Mouse (Mus musculus) frontal cortex, adult 2 months (tissue): ENCODE measurements around the gene Gm3336. TPM values are rescaled to one million over a fixed set of nuclear protein-coding genes. Genes with fewer than 3 reads are reported as not detected.

Experiments used
- DNase-seq, 2 experiments: peaks; one replicate each; pipeline ENCODE4 v3.0.0; 2022; ENCODE audit warnings: low spot score in 1 of 2; ENCODE audit errors: extremely low spot score in 1 of 2
- polyA plus RNA-seq: library from polyadenylated mRNA; depleted of rRNA; stranded (reverse); fragments of >200 nt; gene quantifications from 2 replicates; pipeline ENCODE4 v1.2.3, GENCODE M21; 2012

Gene Gm3336
- polyA plus RNA-seq, 1 experiment, result 0.12 TPM

- DNase-seq, result no peak
These were observed 27.4 kb downstream of the Gm3336 start for GRCm38 (mm10) chr8:70745691-70746220.

GRCm38 (mm10) chr8:70746676-70747075, 28.3 kb downstream of the Gm3336 start:
- DNase-seq, result no peak

- DNase-seq, result no peak
These were observed 29.0 kb downstream of the Gm3336 start for GRCm38 (mm10) chr8:70747211-70747890.

GRCm38 (mm10) chr8:70748246-70749096, 30.1 kb downstream of the Gm3336 start:
- no peak for DNase-seq

- DNase-seq, result no peak
These were observed 30.8 kb downstream of the Gm3336 start for GRCm38 (mm10) chr8:70749097-70749674.

- no peak for DNase-seq
These were observed 31.9 kb downstream of the Gm3336 start for GRCm38 (mm10) chr8:70750128-70750680.

GRCm38 (mm10) chr8:70752000-70752764, 33.8 kb downstream of the Gm3336 start:
- DNase-seq, result peak in 1 of 2 experiments; percentile 92

- peak; percentile 82 to 89 for DNase-seq
These were observed 34.8 kb downstream of the Gm3336 start for GRCm38 (mm10) chr8:70753151-70753550.

GRCm38 (mm10) chr8:70754043-70754870, 35.9 kb downstream of the Gm3336 start, which contains the start of gene Rab3a:
Gene Rab3a, plus strand, starts transcription at chr8:70754679.
- DNase-seq, result peak; percentile 98

- peak in 1 of 2 experiments; percentile 81 for DNase-seq
These were observed 36.7 kb downstream of the Gm3336 start for GRCm38 (mm10) chr8:70754871-70755660.

- DNase-seq, result peak in 1 of 2 experiments; percentile 13
These were observed 37.5 kb downstream of the Gm3336 start for GRCm38 (mm10) chr8:70755661-70756475.

GRCm38 (mm10) chr8:70756476-70757040, 38.2 kb downstream of the Gm3336 start:
- DNase-seq, result peak in 1 of 2 experiments; percentile 7

- DNase-seq, result peak in 1 of 2 experiments; percentile 42
These were observed 39.4 kb downstream of the Gm3336 start for GRCm38 (mm10) chr8:70757523-70758307.

- no peak for DNase-seq
These were observed 39.9 kb downstream of the Gm3336 start for GRCm38 (mm10) chr8:70758308-70758615.

- DNase-seq, result no peak
These were observed 40.5 kb downstream of the Gm3336 start for GRCm38 (mm10) chr8:70758616-70759561.
